Comparison of ENCODE assay signal across 14 mouse cellular contexts in the genomic region with DNA sequence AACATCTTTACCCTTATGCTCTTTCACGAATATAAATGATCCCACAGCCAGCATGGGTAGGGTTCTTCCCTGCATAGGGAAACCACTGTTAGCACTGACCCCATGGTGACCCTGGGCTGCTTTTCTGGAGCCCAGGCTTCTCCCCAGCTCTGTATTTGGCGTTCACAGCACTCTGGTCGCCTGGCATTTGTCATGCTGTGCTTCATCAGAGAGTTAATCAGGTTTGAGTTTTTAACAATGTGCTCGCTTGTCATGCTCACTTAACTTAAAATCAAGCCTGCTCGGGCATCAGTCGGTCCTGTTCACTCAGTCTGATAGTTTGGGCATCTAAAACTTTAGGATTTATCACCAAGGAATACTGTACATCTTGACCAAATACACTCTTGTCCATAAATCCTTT.
DNase-seq lines count a peak whose midpoint lies in the region.
"Had no signal": no experiment of that assay in that cellular context is flagged by ENCODE, and none has a peak within 500 bp of the region (broad histone marks: within the 10 kb centered on the region; RNA-seq: fewer than 3 reads in every experiment).

No protein-coding gene starts in this region.

- intact Hi-C loops in left cerebral cortex, postnatal 14 days (cut with DNase I): no loop called here

- DNase-seq in heart, adult 11 months: peak; percentile 45
- no peak for DNase-seq in heart, adult 18-20 months
- DNase-seq in embryo, embryonic 10.5 days (ENCODE audit: low spot score): peak; percentile 53
- DNase-seq in mesoderm, embryonic 11.5 days (ENCODE audit: low read depth, low spot score): peak; percentile 37
- DNase-seq in left cerebral cortex, postnatal 14 days (ENCODE audit: low spot score in 2 of 2): no peak
- DNase-seq in layer of hippocampus, adult 9-11 months: no peak
- DNase-seq: adrenal gland, adult 2 months; cerebellum, adult 11-12 months; cerebellum, adult 9-10 months; cerebellum, postnatal 25 days; forebrain, postnatal 0 days; gastrocnemius, postnatal 36 days; heart, adult 2 months; heart, postnatal 14 days had no signal

Comparison
In these comparisons a context has a peak if more than half of its experiments do, and no peak if none do; other contexts are left out.
1. DNase-seq: peak in heart, adult 11 months (single experiment), embryo, embryonic 10.5 days (single experiment) and mesoderm, embryonic 11.5 days (single experiment); none in heart, adult 18-20 months (0 of 2), left cerebral cortex, postnatal 14 days (0 of 2) and layer of hippocampus, adult 9-11 months (single experiment).